Mouse (Mus musculus): ENCODE measurements at regions not wholly inside any gene's neighbourhood (a gene's known extent, or its start where the extent isn't known, plus 50 kb on each side); places are given as distances from the start of the nearest gene placed in this dataset.

- Histone ChIP-seq H3K4me1 (ENCODE audit: control insufficient read depth, insufficient read depth, low read length) (no peaks in the 10 kb centered on the region), H3K9me3 (replicated peaks; ENCODE audit: control insufficient read depth, low read length) (no peaks in the 10 kb centered on the region), H3K27me3 (ENCODE audit: control insufficient read depth, insufficient read depth, low read length) (no peaks in the 10 kb centered on the region), H3K36me3 (replicated peaks; ENCODE audit: control insufficient read depth, insufficient read depth, low read depth, low read length) (no peaks in the 10 kb centered on the region), H3K9ac (replicated peaks; ENCODE audit: low read length) (no peak overlapping the region), H3K27ac (replicated peaks; ENCODE audit: low read depth, low read length) (no peak overlapping the region), H3K4me2 (ENCODE audit: low read depth, low read length) (no peak overlapping the region), H3K4me3 (ENCODE audit: low read depth, low read length) (no peak overlapping the region)
- no peak for ATAC-seq (replicated peaks; ENCODE audit: insufficient number of reproducible peaks, low FRiP score, low TSS enrichment, low read depth)
- no peak for DNase-seq (ENCODE audit: low spot score)
These were observed 339.8 kb upstream of the Rgs17 start for GRCm38 (mm10) chr10:6262029-6262428.

DNA sequence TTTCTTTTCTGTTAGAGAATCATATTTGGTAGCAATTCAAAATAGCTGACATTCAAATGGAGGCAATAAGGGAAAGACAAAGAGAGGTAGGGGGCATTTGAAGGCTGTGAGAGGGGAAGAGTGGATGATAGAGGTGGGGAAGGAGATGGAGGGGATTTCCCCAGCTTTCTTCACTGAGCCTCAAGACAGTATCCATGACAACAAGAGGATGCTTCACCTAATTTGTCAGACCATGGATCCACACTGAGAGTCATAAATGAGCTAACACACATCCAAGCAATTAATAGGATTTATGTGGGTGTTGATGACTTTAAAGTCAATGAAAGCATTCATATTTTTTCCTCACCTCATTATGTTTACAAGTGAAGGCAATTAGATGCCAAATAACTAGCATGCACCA, 343.5 kb upstream of the Rgs17 start:
- Histone ChIP-seq H3K27ac (replicated peaks; ENCODE audit: low read depth, low read length) (no peak overlapping the region), H3K9ac (replicated peaks; ENCODE audit: low read length) (no peak overlapping the region), H3K4me2 (ENCODE audit: low read depth, low read length) (no peak overlapping the region), H3K27me3 (ENCODE audit: control insufficient read depth, insufficient read depth, low read length) (no peaks in the 10 kb centered on the region), H3K4me1 (ENCODE audit: control insufficient read depth, insufficient read depth, low read length) (no peaks in the 10 kb centered on the region), H3K9me3 (replicated peaks; ENCODE audit: control insufficient read depth, low read length) (no peaks in the 10 kb centered on the region), H3K4me3 (ENCODE audit: low read depth, low read length) (no peak overlapping the region), H3K36me3 (replicated peaks; ENCODE audit: control insufficient read depth, insufficient read depth, low read depth, low read length) (no peaks in the 10 kb centered on the region)
- ATAC-seq (replicated peaks; ENCODE audit: insufficient number of reproducible peaks, low FRiP score, low TSS enrichment, low read depth), result no peak
- no peak for DNase-seq (ENCODE audit: low spot score)

DNA sequence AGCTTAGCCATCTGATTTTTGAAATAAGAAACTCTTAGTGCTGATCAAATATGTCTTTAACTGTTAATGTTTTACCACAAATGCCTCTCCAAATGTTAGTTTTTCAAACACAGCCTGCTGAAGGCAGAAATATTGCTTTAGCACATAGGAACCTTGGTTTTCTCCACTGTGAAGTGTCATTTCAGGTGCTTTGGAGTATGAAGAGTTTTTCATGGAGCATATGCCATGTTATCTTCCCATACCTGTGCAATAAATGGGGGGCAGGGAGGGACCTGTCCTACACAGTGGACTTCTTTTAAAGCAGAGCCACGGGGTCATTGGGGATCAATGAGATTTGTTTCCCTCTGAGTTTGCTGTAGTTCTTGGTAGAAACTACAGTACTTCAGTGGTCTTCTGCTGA, 369.2 kb upstream of the Rgs17 start:
- no peaks in the 10 kb centered on the region for H3K27me3 ChIP-seq (ENCODE audit: control insufficient read depth, insufficient read depth, low read length)
- DNase-seq (ENCODE audit: low spot score) (no peak), ATAC-seq (replicated peaks; ENCODE audit: insufficient number of reproducible peaks, low FRiP score, low TSS enrichment, low read depth) (no peak)
- H3K4me1 ChIP-seq (ENCODE audit: control insufficient read depth, insufficient read depth, low read length), result no peaks in the 10 kb centered on the region
- no peak overlapping the region for H3K27ac ChIP-seq (replicated peaks; ENCODE audit: low read depth, low read length)
- H3K9ac ChIP-seq (replicated peaks; ENCODE audit: low read length), result no peak overlapping the region
- 58% methylated on average over 1 of the region's 1 CpGs for WGBS
- H3K36me3 ChIP-seq (replicated peaks; ENCODE audit: control insufficient read depth, insufficient read depth, low read depth, low read length), result no peaks in the 10 kb centered on the region
- no peak overlapping the region for H3K4me3 ChIP-seq (ENCODE audit: low read depth, low read length)
- H3K9me3 ChIP-seq (replicated peaks; ENCODE audit: control insufficient read depth, low read length), result no peaks in the 10 kb centered on the region
- no peak overlapping the region for H3K4me2 ChIP-seq (ENCODE audit: low read depth, low read length)

DNA sequence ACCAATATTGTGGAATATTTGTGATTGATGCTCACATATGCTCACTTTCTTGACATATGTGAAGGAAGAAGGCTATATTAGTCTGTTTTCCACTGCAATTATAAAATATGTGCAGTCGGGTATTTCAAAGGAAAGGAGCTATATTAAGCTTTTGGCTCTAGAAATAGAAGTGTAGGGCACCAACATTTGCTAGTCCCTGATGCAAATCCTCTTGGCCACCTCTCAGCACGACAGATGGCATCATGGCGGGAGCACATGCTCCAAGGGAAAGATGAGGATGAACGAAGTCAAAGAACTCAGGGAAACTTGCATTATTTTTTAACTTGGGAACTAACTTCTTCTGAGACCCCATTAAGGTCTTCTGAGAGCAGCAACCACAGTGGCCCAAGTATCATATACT, 374.4 kb upstream of the Rgs17 start:
- no peak for ATAC-seq (replicated peaks; ENCODE audit: insufficient number of reproducible peaks, low FRiP score, low TSS enrichment, low read depth)
- WGBS, result 90% methylated on average over 4 of the region's 4 CpGs
- Histone ChIP-seq H3K27me3 (ENCODE audit: control insufficient read depth, insufficient read depth, low read length) (no peaks in the 10 kb centered on the region), H3K4me2 (ENCODE audit: low read depth, low read length) (no peak overlapping the region), H3K9me3 (replicated peaks; ENCODE audit: control insufficient read depth, low read length) (no peaks in the 10 kb centered on the region), H3K4me1 (ENCODE audit: control insufficient read depth, insufficient read depth, low read length) (no peaks in the 10 kb centered on the region), H3K9ac (replicated peaks; ENCODE audit: low read length) (no peak overlapping the region), H3K27ac (replicated peaks; ENCODE audit: low read depth, low read length) (no peak overlapping the region), H3K36me3 (replicated peaks; ENCODE audit: control insufficient read depth, insufficient read depth, low read depth, low read length) (no peaks in the 10 kb centered on the region), H3K4me3 (ENCODE audit: low read depth, low read length) (no peak overlapping the region)
- DNase-seq (ENCODE audit: low spot score), result no peak

- Histone ChIP-seq H3K27me3 (ENCODE audit: control insufficient read depth, insufficient read depth, low read length) (no peaks in the 10 kb centered on the region), H3K27ac (replicated peaks; ENCODE audit: low read depth, low read length) (no peak overlapping the region), H3K4me3 (ENCODE audit: low read depth, low read length) (no peak overlapping the region), H3K4me2 (ENCODE audit: low read depth, low read length) (no peak overlapping the region), H3K36me3 (replicated peaks; ENCODE audit: control insufficient read depth, insufficient read depth, low read depth, low read length) (no peaks in the 10 kb centered on the region), H3K9ac (replicated peaks; ENCODE audit: low read length) (no peak overlapping the region), H3K9me3 (replicated peaks; ENCODE audit: control insufficient read depth, low read length) (no peaks in the 10 kb centered on the region), H3K4me1 (ENCODE audit: control insufficient read depth, insufficient read depth, low read length) (no peaks in the 10 kb centered on the region)
- DNase-seq (ENCODE audit: low spot score) (no peak), ATAC-seq (replicated peaks; ENCODE audit: insufficient number of reproducible peaks, low FRiP score, low TSS enrichment, low read depth) (no peak)
- 79% methylated on average over 1 of the region's 1 CpGs for WGBS
These were observed 375.6 kb upstream of the Rgs17 start for GRCm38 (mm10) chr10:6297796-6298195.

DNA sequence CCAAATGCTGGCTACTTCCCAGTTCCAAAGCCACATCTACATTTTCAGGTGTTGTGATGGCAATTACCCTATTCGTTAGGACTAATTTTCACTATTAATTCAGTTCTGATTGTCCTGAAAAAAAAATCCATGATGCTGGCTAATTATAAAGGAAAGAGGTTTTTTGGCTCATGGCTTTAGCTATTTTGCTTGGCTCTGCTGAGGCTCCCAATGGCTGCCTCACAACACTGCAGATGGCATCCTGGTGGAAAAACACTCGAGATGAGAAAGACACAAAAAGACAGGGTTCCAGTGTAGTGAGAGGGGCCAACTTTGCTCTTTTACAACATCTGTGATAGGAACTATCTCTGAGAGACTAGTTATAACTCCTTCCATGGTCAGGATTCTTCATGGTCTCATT, 376.5 kb upstream of the Rgs17 start:
- no peak overlapping the region for H3K27ac ChIP-seq (replicated peaks; ENCODE audit: low read depth, low read length)
- ATAC-seq (replicated peaks; ENCODE audit: insufficient number of reproducible peaks, low FRiP score, low TSS enrichment, low read depth), result no peak
- DNase-seq (ENCODE audit: low spot score), result no peak
- H3K27me3 ChIP-seq (ENCODE audit: control insufficient read depth, insufficient read depth, low read length), result no peaks in the 10 kb centered on the region
- H3K9me3 ChIP-seq (replicated peaks; ENCODE audit: control insufficient read depth, low read length), result no peaks in the 10 kb centered on the region
- H3K4me2 ChIP-seq (ENCODE audit: low read depth, low read length), result no peak overlapping the region
- H3K9ac ChIP-seq (replicated peaks; ENCODE audit: low read length), result no peak overlapping the region
- 76% methylated on average over 2 of the region's 2 CpGs for WGBS
- no peak overlapping the region for H3K4me3 ChIP-seq (ENCODE audit: low read depth, low read length)
- no peaks in the 10 kb centered on the region for H3K4me1 ChIP-seq (ENCODE audit: control insufficient read depth, insufficient read depth, low read length)
- no peaks in the 10 kb centered on the region for H3K36me3 ChIP-seq (replicated peaks; ENCODE audit: control insufficient read depth, insufficient read depth, low read depth, low read length)

DNA sequence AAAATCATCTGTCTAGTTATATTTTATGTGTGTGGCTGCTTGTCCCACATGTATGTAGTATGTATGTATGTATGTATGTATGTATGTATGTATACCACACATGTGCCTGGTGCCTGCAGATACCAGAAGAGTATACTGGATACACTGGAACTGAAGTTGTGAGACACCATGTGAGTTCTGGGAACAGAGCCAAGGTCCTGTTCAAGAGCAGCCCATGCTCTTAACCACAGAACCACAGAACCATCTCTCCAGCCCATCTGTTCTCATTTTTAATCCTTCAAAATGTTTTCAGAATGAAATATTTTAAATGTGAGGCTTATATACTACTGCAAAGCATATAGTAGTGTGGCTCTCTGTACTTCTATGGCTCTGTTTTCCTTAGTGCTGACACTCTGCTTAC, 379.3 kb upstream of the Rgs17 start:
- Histone ChIP-seq H3K9me3 (replicated peaks; ENCODE audit: control insufficient read depth, low read length) (no peaks in the 10 kb centered on the region), H3K4me1 (ENCODE audit: control insufficient read depth, insufficient read depth, low read length) (no peaks in the 10 kb centered on the region), H3K9ac (replicated peaks; ENCODE audit: low read length) (no peak overlapping the region), H3K4me3 (ENCODE audit: low read depth, low read length) (no peak overlapping the region), H3K27me3 (ENCODE audit: control insufficient read depth, insufficient read depth, low read length) (no peaks in the 10 kb centered on the region), H3K27ac (replicated peaks; ENCODE audit: low read depth, low read length) (no peak overlapping the region), H3K4me2 (ENCODE audit: low read depth, low read length) (no peak overlapping the region), H3K36me3 (replicated peaks; ENCODE audit: control insufficient read depth, insufficient read depth, low read depth, low read length) (no peaks in the 10 kb centered on the region)
- DNase-seq (ENCODE audit: low spot score) (no peak), ATAC-seq (replicated peaks; ENCODE audit: insufficient number of reproducible peaks, low FRiP score, low TSS enrichment, low read depth) (no peak)

GRCm38 (mm10) chr10:6309351-6309750, 387.2 kb upstream of the Rgs17 start:
- H3K4me2 ChIP-seq (ENCODE audit: low read depth, low read length), result no peak overlapping the region
- H3K27ac ChIP-seq (replicated peaks; ENCODE audit: low read depth, low read length), result no peak overlapping the region
- H3K27me3 ChIP-seq (ENCODE audit: control insufficient read depth, insufficient read depth, low read length), result no peaks in the 10 kb centered on the region
- H3K4me1 ChIP-seq (ENCODE audit: control insufficient read depth, insufficient read depth, low read length), result no peaks in the 10 kb centered on the region
- 86% methylated on average over 2 of the region's 2 CpGs for WGBS
- no peak overlapping the region for H3K9ac ChIP-seq (replicated peaks; ENCODE audit: low read length)
- H3K36me3 ChIP-seq (replicated peaks; ENCODE audit: control insufficient read depth, insufficient read depth, low read depth, low read length), result no peaks in the 10 kb centered on the region
- H3K4me3 ChIP-seq (ENCODE audit: low read depth, low read length), result no peak overlapping the region
- no peaks in the 10 kb centered on the region for H3K9me3 ChIP-seq (replicated peaks; ENCODE audit: control insufficient read depth, low read length)
- no peak for ATAC-seq (replicated peaks; ENCODE audit: insufficient number of reproducible peaks, low FRiP score, low TSS enrichment, low read depth)
- DNase-seq (ENCODE audit: low spot score), result no peak

- H3K9ac ChIP-seq (replicated peaks; ENCODE audit: low read length), result no peak overlapping the region
- H3K4me2 ChIP-seq (ENCODE audit: low read depth, low read length), result no peak overlapping the region
- no peaks in the 10 kb centered on the region for H3K36me3 ChIP-seq (replicated peaks; ENCODE audit: control insufficient read depth, insufficient read depth, low read depth, low read length)
- no peak overlapping the region for H3K27ac ChIP-seq (replicated peaks; ENCODE audit: low read depth, low read length)
- no peaks in the 10 kb centered on the region for H3K4me1 ChIP-seq (ENCODE audit: control insufficient read depth, insufficient read depth, low read length)
- ATAC-seq (replicated peaks; ENCODE audit: insufficient number of reproducible peaks, low FRiP score, low TSS enrichment, low read depth) (no peak), DNase-seq (ENCODE audit: low spot score) (no peak)
- WGBS, result 91% methylated on average over 8 of the region's 8 CpGs
- H3K4me3 ChIP-seq (ENCODE audit: low read depth, low read length), result no peak overlapping the region
- H3K9me3 ChIP-seq (replicated peaks; ENCODE audit: control insufficient read depth, low read length), result no peaks in the 10 kb centered on the region
- no peaks in the 10 kb centered on the region for H3K27me3 ChIP-seq (ENCODE audit: control insufficient read depth, insufficient read depth, low read length)
These were observed 416.7 kb upstream of the Oprm1 start for GRCm38 (mm10) chr10:6341572-6341971.
